ENCODE assay signal across 8 mouse cellular contexts in genomic region chr6:134983529-134984370, GRCm38 (mm10). TPM values are rescaled to one million over a fixed set of nuclear protein-coding genes. Genes with fewer than 3 reads are reported as not detected.
A peak's percentile ranks its signal among the peaks of the same experiment; 100 is the strongest.
DNase-seq lines count a peak whose midpoint lies in the region; ATAC-seq and TF ChIP-seq lines count a peak whose summit lies in the region.

No protein-coding gene starts in this region.

- H3K4me2 ChIP-seq in heart, embryonic 13.5 days, result peak overlapping the region; percentile 88
- H3K4me2 ChIP-seq in kidney, postnatal 0 days (ENCODE audit: low read length), result peak overlapping the region; percentile 93
- peak overlapping the region; percentile 82 for H3K4me2 ChIP-seq in liver, embryonic 11.5 days
- peak overlapping the region; percentile 75 for H3K4me2 ChIP-seq in myocyte (ENCODE audit: low read depth)

- H3K9me3 ChIP-seq in heart, embryonic 13.5 days, result no peaks in the 10 kb centered on the region
- H3K9me3 ChIP-seq in kidney, postnatal 0 days (replicated peaks; ENCODE audit: low read length), result no peaks in the 10 kb centered on the region
- no peaks in the 10 kb centered on the region for H3K9me3 ChIP-seq in liver, embryonic 11.5 days (ENCODE audit: control insufficient read depth, low read length)

- H3K27me3 ChIP-seq in heart, embryonic 13.5 days (replicated peaks), result no peaks in the 10 kb centered on the region
- H3K27me3 ChIP-seq in kidney, postnatal 0 days (ENCODE audit: insufficient read depth, low read length), result no peaks in the 10 kb centered on the region
- H3K27me3 ChIP-seq in liver, embryonic 11.5 days (replicated peaks; ENCODE audit: control insufficient read depth, insufficient read depth, low read length), result no peaks in the 10 kb centered on the region
- no peaks in the 10 kb centered on the region for H3K27me3 ChIP-seq in myocyte (ENCODE audit: control insufficient read depth, insufficient read depth, insufficient read length)

- 2% methylated on average over 62 of the region's 62 CpGs for WGBS in heart, embryonic 13.5 days
- 2% methylated on average over 62 of the region's 62 CpGs for WGBS in kidney, postnatal 0 days
- 4% methylated on average over 62 of the region's 62 CpGs for WGBS in liver, embryonic 11.5 days

- DNase-seq in CD4-positive helper T cell, adult 2 months (ENCODE audit: low read depth, low spot score), result peak; percentile 79
- DNase-seq in kidney, postnatal 0 days (ENCODE audit: low spot score), result peak; percentile 93
- peak; percentile 83 for DNase-seq in liver, embryonic 11.5 days (ENCODE audit: low spot score)
- peak; percentile 90 to 96 for DNase-seq in spleen, postnatal 4 days (ENCODE audit: low spot score in 2 of 2)

- peak; percentile 84 for TF ChIP-seq CTCF in kidney, postnatal 0 days (IDR thresholded peaks at IDR 0.05; ENCODE audit: low read depth)

- no peaks in the 10 kb centered on the region for H3K4me1 ChIP-seq in brown adipose tissue, adult 24 weeks (ENCODE audit: control insufficient read depth, insufficient read depth, insufficient read length, low read length)
- peaks cover 30% of the 10 kb centered on the region for H3K4me1 ChIP-seq in heart, embryonic 13.5 days
- peaks cover 6% of the 10 kb centered on the region; the same call in 1 of the 2 replicates for H3K4me1 ChIP-seq in kidney, postnatal 0 days (replicated peaks; ENCODE audit: insufficient read depth, low read length)
- H3K4me1 ChIP-seq in liver, embryonic 11.5 days (replicated peaks; ENCODE audit: control insufficient read depth, insufficient read depth, low read length), result peaks cover 13% of the 10 kb centered on the region

- H3K4me3 ChIP-seq in brown adipose tissue, adult 24 weeks (ENCODE audit: insufficient read depth, low read depth, low read length), result peak overlapping the region; percentile 81
- peak overlapping the region; percentile 70 for H3K4me3 ChIP-seq in heart, embryonic 13.5 days
- peak overlapping the region; percentile 53 for H3K4me3 ChIP-seq in kidney, postnatal 0 days (replicated peaks; ENCODE audit: low read depth, low read length)
- H3K4me3 ChIP-seq in liver, embryonic 11.5 days (ENCODE audit: low read depth, low read length), result peak overlapping the region; percentile 63
- H3K4me3 ChIP-seq in myocyte, result peak overlapping the region; percentile 17

- H3K27ac ChIP-seq in brown adipose tissue, adult 24 weeks (replicated peaks; ENCODE audit: low read depth, low read length), result peak overlapping the region; percentile 96
- peak overlapping the region; percentile 64 for H3K27ac ChIP-seq in heart, embryonic 13.5 days (replicated peaks)
- peak overlapping the region; percentile 75 for H3K27ac ChIP-seq in kidney, postnatal 0 days
- H3K27ac ChIP-seq in liver, embryonic 11.5 days (ENCODE audit: low read depth, low read length), result peak overlapping the region; percentile 64

- no peaks in the 10 kb centered on the region for H3K36me3 ChIP-seq in heart, embryonic 13.5 days
- H3K36me3 ChIP-seq in kidney, postnatal 0 days (ENCODE audit: insufficient read depth, low read length), result no peaks in the 10 kb centered on the region
- H3K36me3 ChIP-seq in liver, embryonic 11.5 days (ENCODE audit: control insufficient read depth, insufficient read depth, low read length), result no peaks in the 10 kb centered on the region
- no peaks in the 10 kb centered on the region for H3K36me3 ChIP-seq in myocyte (ENCODE audit: control insufficient read depth, insufficient read depth)

- TF ChIP-seq POLR2A in myocyte (IDR thresholded peaks at IDR 0.05; ENCODE audit: insufficient read length, low read depth), result peak; percentile 72

- peak overlapping the region; percentile 85 for H3K9ac ChIP-seq in heart, embryonic 13.5 days
- H3K9ac ChIP-seq in kidney, postnatal 0 days (ENCODE audit: low read depth, low read length), result peak overlapping the region; percentile 66
- H3K9ac ChIP-seq in liver, embryonic 11.5 days (ENCODE audit: low read depth, low read length), result peak overlapping the region; percentile 75

- ATAC-seq in erythroid progenitor cell, adult 5-6 weeks (replicated peaks; ENCODE audit: low FRiP score, poor library complexity, severe bottlenecking), result peak; percentile 81
- ATAC-seq in heart, embryonic 13.5 days (ENCODE audit: extremely low read depth, insufficient number of reproducible peaks, low FRiP score, low TSS enrichment), result peak; percentile 88
- peak; percentile 92 for ATAC-seq in kidney, postnatal 0 days (replicated peaks; ENCODE audit: low FRiP score, low read depth)
- peak; percentile 75 for ATAC-seq in liver, embryonic 11.5 days (replicated peaks; ENCODE audit: low FRiP score)

- H3ac ChIP-seq in myocyte (ENCODE audit: control insufficient read depth, insufficient read length), result no peak overlapping the region

- no peaks in the 10 kb centered on the region for H3K79me2 ChIP-seq in myocyte (ENCODE audit: control insufficient read depth, insufficient read depth)

TF ChIP-seq in myocyte, 11 proteins besides CTCF, POLR2A, EP300 and RAD21:
- TF ChIP-seq MYOG (IDR thresholded peaks at IDR 0.05; ENCODE audit: control insufficient read depth in 1 of 3, insufficient read depth in 1 of 3, insufficient read length in 2 of 3, low read depth in 2 of 3) (peak in 1 of 3 experiments; percentile 20), TCF3 (IDR thresholded peaks at IDR 0.05; ENCODE audit: insufficient read length, low read depth) (no peak), SRF (IDR thresholded peaks at IDR 0.05; ENCODE audit: control insufficient read depth, insufficient read length, low read depth) (no peak), MYOD1 (IDR thresholded peaks at IDR 0.05; ENCODE audit: control insufficient read depth in 1 of 3, insufficient read length in 2 of 3, low read depth in 2 of 3) (no peak), TCF12 (IDR thresholded peaks at IDR 0.05; ENCODE audit: insufficient read depth, poor library complexity, severe bottlenecking) (no peak), POLR2AphosphoS2 (IDR thresholded peaks at IDR 0.05; ENCODE audit: insufficient read length, low read depth) (peak; percentile 49), REST (IDR thresholded peaks at IDR 0.05; ENCODE audit: insufficient read depth, insufficient read length) (no peak), CEBPB (IDR thresholded peaks at IDR 0.05; ENCODE audit: insufficient read depth, poor library complexity, severe bottlenecking) (no peak)
TF ChIP-seq in myocyte: peak in this region for 2.

RNA-seq across cellular contexts. Expression of gene Apold1, which starts 2.2 kb away (rescaled TPM):
- polyA plus RNA-seq in brown adipose tissue, adult 24 weeks (2012; ENCODE audit: insufficient read depth, insufficient read length, missing spikeins), result 2.8 and 22.1 TPM in 2 replicates
- 8.8 and 11.5 TPM in 2 replicates for total RNA-seq in erythroid progenitor cell, adult 5-6 weeks (2015; ENCODE audit: low replicate concordance)
- total RNA-seq in erythroid progenitor cell, adult 5-6 weeks (2017; ENCODE audit: low replicate concordance), result 16.0 and 17.9 TPM in 2 replicates
- 6.8 and 7.8 TPM in 2 replicates for polyA plus RNA-seq in heart, embryonic 13.5 days (2015; fragmentation: Nextera tagmentation; extraction: Ambion mirVana)
- 4.4 and 4.5 TPM in 2 replicates for polyA plus RNA-seq in kidney, postnatal 0 days (2015; fragmentation: Nextera tagmentation; extraction: Ambion mirVana)
- polyA plus RNA-seq in liver, embryonic 11.5 days (2014; fragmentation: Nextera tagmentation; extraction: Ambion mirVana), result 2.5 and 2.6 TPM in 2 replicates
- polyA plus RNA-seq in myocyte (2012; fragmentation: generic; extraction: Trizol), result 0.12 TPM

RNA-seq across cellular contexts. Expression of gene Ddx47, which starts 27.7 kb away (rescaled TPM):
- polyA plus RNA-seq in brown adipose tissue, adult 24 weeks (2012; ENCODE audit: insufficient read depth, insufficient read length, missing spikeins), result 37.6 and 45.3 TPM in 2 replicates
- 31.7 and 44.0 TPM in 2 replicates for total RNA-seq in erythroid progenitor cell, adult 5-6 weeks (2015; ENCODE audit: low replicate concordance)
- 35.2 and 49.3 TPM in 2 replicates for total RNA-seq in erythroid progenitor cell, adult 5-6 weeks (2017; ENCODE audit: low replicate concordance)
- 62.9 and 70.6 TPM in 2 replicates for polyA plus RNA-seq in heart, embryonic 13.5 days (2015; fragmentation: Nextera tagmentation; extraction: Ambion mirVana)
- polyA plus RNA-seq in kidney, postnatal 0 days (2015; fragmentation: Nextera tagmentation; extraction: Ambion mirVana), result 85.9 and 91.6 TPM in 2 replicates
- 134 and 142 TPM in 2 replicates for polyA plus RNA-seq in liver, embryonic 11.5 days (2014; fragmentation: Nextera tagmentation; extraction: Ambion mirVana)
- 53.6 TPM for polyA plus RNA-seq in myocyte (2012; fragmentation: generic; extraction: Trizol)

Comparison
In these comparisons a context has a peak if more than half of its experiments do, and no peak if none do; other contexts are left out.
1. Peak in every context shown above with its lines: DNase-seq, ATAC-seq, H3K4me3 ChIP-seq and H3K27ac ChIP-seq.
2. H3K4me3 ChIP-seq: peak in every context shown above with its lines; median percentile 81 in brown adipose tissue, adult 24 weeks; 70 in heart, embryonic 13.5 days; 63 in liver, embryonic 11.5 days; 53 in kidney, postnatal 0 days; 17 in myocyte.